Mouse (Mus musculus) hindbrain, embryonic 14.5 days (tissue): ENCODE data around the gene Thy1. TPM values are rescaled to one million over a fixed set of nuclear protein-coding genes. Genes with fewer than 3 reads are reported as not detected.

Experiments used
- ATAC-seq: fragments of 200-750 bp; cut with Nextera tagmentation; 2 replicates; pipeline ENCODE4 v1.8.0; 2017; ENCODE audit warnings: moderate number of reproducible peaks, mild to moderate bottlenecking, moderate TSS enrichment, moderate library complexity; ENCODE audit not compliant: low FRiP score
- DNase-seq: peaks from one replicate; pipeline ENCODE4 v3.0.0-alpha.2; 2015; ENCODE audit warnings: low spot score
- H3K27ac ChIP-seq: fragments of 300-500 bp; sonication (generic); 2 replicates; pipeline ENCODE4 v1.5.1; 2014; ENCODE audit warnings: mild to moderate bottlenecking, moderate library complexity
- H3K27me3 ChIP-seq: fragments of 300-500 bp; sonication (generic); 2 replicates; pipeline ENCODE4 v1.6.1; 2014; ENCODE audit warnings: mild to moderate bottlenecking, low read length, mixed read lengths; ENCODE audit not compliant: control insufficient read depth, insufficient read depth
- H3K36me3 ChIP-seq: fragments of 300-500 bp; sonication (generic); replicated peaks from 2 replicates; pipeline ENCODE4 v1.6.1; 2014; ENCODE audit not compliant: control insufficient read depth, insufficient read depth
- H3K4me1 ChIP-seq: fragments of 300-500 bp; sonication (generic); replicated peaks from 2 replicates; pipeline ENCODE4 v1.6.1; 2014; ENCODE audit warnings: antibody characterized with exemption, low read length, mixed read lengths; ENCODE audit not compliant: control insufficient read depth, insufficient read depth
- H3K4me2 ChIP-seq: fragments of 300-500 bp; sonication (generic); replicated peaks from 2 replicates; pipeline ENCODE4 v1.6.1; 2014; ENCODE audit warnings: mild to moderate bottlenecking, moderate library complexity
- H3K4me3 ChIP-seq: fragments of 300-500 bp; sonication (generic); replicated peaks from 2 replicates; pipeline ENCODE4 v1.5.1; 2014; ENCODE audit warnings: mild to moderate bottlenecking, low read length
- H3K9ac ChIP-seq: fragments of 300-500 bp; sonication (generic); 2 replicates; pipeline ENCODE4 v1.6.1; 2014
- H3K9me3 ChIP-seq: fragments of 300-500 bp; sonication (generic); 2 replicates; pipeline ENCODE4 v1.6.1; 2016; ENCODE audit warnings: low read length; ENCODE audit not compliant: control insufficient read depth
- WGBS: fragments of 180-500 bp; shearing (Covaris S2); extraction: QIAGEN DNeasy Blood & Tissue Kit; methylation state at CpG from one replicate; pipeline ENCODE4 v1.1.7; 2014; 5-methylcytosine and 5-hydroxymethylcytosine counted together
- polyA plus RNA-seq: library from polyadenylated mRNA; unstranded; fragments of >200 nt; fragmentation: Nextera tagmentation; extraction: Ambion mirVana; gene quantifications from 2 replicates; pipeline ENCODE4 v1.2.1, GENCODE M21; 2014

Thy1 gene
- polyA plus RNA-seq, 1 experiment from 2014 or later = 6.2 TPM

DNA sequence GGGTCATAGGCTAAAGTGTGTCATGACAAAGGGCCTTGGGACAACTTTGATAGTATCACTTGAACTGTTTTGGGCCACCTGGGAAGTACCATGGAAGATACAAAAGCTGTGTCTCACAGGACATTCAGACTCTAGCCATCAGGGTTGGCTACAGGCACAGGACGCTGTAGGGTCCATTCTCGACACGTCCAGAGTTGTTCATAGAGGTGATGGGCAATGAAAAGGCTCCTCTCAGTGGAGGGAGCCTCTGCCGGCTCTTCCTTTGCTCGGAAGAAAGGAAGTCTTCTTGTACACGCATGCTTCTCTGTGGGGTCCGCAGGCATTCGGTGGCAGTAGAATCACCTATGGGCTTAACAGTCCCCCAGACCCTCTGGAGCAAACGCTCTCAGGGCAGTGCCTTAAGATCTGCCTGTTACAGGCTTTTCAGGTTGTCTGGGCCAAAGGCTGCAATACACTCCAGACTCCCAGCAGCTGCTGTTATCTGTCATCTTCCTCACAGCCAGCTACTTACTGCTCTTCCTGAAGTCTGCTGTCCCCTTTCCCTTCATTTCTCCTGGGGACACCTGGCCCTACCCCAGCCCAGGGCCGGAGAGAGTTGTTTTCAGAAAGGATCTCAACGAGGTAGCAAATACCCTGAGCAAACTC, 34.2 kb downstream of the Thy1 start:
- Histone ChIP-seq H3K4me3 (no peak overlapping the region), H3K4me1 (peaks cover 9% of the 10 kb centered on the region; the same call in 1 of the 2 replicates), H3K36me3 (no peaks in the 10 kb centered on the region), H3K27me3 (no peaks in the 10 kb centered on the region; the same call in 1 of the 2 replicates), H3K9me3 (no peaks in the 10 kb centered on the region), H3K9ac (no peak overlapping the region), H3K4me2 (no peak overlapping the region), H3K27ac (no peak overlapping the region)
- DNase-seq (no peak), ATAC-seq (no peak)
- WGBS = 86% methylated on average over 11 of the region's 11 CpGs

DNA sequence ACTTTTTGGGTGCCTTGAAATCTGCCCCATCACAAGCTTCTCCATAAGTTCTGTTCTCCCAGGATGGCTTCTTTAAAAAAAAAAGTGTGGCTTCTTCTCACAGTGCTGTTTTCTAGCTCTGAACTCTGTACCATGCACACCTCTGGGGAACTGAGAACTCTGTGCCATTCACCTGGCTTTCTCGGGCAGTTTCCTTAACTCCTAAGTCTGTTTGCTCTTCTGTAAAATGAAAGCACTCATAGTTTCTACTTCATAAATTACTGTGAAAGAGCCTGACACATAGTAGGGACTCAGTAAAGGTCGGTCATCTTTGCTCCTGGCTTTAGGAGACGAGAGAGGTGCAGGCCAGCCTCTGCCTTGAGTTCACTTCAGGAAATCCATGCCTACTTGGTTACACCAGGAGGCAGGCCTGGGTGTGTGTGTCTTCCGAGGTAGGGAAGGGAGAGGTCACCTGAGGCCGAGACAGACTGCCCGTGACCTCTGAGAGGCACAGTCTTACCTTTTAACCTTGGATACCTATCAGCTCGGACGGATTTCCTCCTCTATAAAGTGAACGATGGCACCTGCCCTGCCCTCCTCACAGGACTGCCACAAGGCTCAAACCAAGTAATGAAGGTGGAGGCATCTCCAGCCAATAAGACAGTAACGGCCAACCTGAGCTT, 35.1 kb downstream of the Thy1 start:
- WGBS = 78% methylated on average over 10 of the region's 10 CpGs
- no peaks in the 10 kb centered on the region for H3K9me3 ChIP-seq
- H3K4me3 ChIP-seq = no peak overlapping the region
- H3K4me1 ChIP-seq = peaks cover 8% of the 10 kb centered on the region; the same call in 1 of the 2 replicates
- H3K27ac ChIP-seq = no peak overlapping the region
- no peak overlapping the region for H3K9ac ChIP-seq
- H3K27me3 ChIP-seq = peaks cover 2% of the 10 kb centered on the region; the same call in 1 of the 2 replicates
- ATAC-seq = no peak
- H3K4me2 ChIP-seq = no peak overlapping the region
- no peaks in the 10 kb centered on the region for H3K36me3 ChIP-seq
- no peak for DNase-seq

DNA sequence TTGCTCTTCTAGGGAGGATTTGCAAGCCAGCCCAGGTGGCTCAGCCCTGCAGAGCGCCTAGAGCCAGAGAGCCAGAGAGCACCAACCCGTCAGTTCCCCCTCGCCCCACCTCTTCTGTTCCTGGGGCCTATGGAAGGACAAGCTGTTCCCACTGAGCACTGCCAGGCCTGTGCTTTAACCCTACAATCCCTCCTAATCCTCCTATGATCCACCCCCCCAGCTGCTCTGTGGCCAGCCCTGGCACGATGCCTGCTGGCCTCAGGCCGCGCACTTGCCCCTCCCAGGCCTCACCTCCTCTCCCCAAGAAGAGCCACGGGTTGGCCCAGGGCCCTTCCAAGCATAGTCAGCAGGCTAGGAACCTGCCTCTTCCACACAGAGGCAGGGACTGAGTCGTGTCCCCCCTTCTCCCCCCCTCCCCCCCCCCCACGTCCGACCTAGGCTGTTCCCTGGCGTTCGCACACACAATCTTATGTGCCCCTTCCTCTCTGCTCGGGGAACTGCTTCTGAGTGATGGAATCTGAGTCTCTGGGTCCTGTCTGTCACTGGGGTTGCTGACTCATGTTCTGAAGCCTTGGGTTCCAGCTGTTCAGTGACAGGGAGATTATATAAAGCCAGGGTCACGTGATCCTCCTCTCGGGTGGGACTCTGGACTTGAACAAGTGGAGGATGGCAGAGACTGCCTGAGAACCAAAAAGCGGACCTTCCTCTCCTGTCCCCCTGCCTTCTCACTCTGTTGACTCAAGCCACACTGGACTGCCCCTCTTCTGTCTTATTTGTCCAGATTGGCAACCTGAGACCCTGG, 36.0 kb downstream of the Thy1 start:
- no peak overlapping the region for H3K27ac ChIP-seq
- no peak overlapping the region for H3K4me3 ChIP-seq
- H3K4me2 ChIP-seq = no peak overlapping the region
- H3K36me3 ChIP-seq = no peaks in the 10 kb centered on the region
- peaks cover 10% of the 10 kb centered on the region for H3K27me3 ChIP-seq
- H3K9me3 ChIP-seq = no peaks in the 10 kb centered on the region
- WGBS = 45% methylated on average over 16 of the region's 16 CpGs
- ATAC-seq (peak; percentile 79; the same call in 1 of the 2 replicates), DNase-seq (peak; percentile 59)
- no peak overlapping the region for H3K9ac ChIP-seq
- peaks cover 14% of the 10 kb centered on the region for H3K4me1 ChIP-seq

DNA sequence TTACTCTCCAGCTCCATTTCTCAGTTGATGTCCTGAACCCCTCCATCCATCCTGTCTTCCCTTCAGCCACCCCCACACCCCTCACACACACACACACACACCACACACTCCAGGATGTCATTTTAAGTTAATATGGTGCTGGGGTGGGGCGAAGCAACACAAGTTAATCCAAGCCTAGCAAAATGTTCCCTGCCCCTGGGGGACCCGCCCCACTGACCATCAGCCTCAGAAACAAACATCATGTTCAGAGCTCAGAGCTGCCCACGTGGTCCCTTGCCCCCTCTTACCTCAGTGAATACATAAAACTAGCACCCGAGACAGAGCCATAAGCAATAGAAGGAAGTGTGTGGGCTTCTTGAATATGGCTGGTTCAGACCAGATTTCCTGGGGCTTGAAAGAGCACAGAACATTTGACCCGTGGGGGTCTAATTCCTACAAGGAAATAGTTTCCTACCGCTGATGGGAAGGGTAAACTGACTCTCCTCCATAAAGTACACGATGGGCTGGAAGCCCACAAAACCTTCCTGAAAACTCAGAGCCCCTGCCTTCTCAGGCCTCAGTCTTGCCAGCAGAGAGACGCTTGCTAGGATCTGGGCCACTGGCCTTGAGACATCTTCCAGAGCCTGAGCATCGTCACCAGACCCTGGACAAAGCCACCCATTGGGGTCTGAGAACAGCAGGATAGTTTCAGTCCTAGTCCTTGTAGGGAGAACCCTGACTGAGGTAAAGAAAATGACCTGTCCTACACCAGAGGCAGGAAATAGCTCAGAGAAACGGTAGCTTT, 37.0 kb downstream of the Thy1 start:
- Histone ChIP-seq H3K36me3 (no peaks in the 10 kb centered on the region), H3K27ac (no peak overlapping the region), H3K9ac (no peak overlapping the region), H3K4me2 (no peak overlapping the region), H3K4me1 (peaks cover 23% of the 10 kb centered on the region), H3K27me3 (peaks cover 17% of the 10 kb centered on the region), H3K4me3 (no peak overlapping the region), H3K9me3 (no peaks in the 10 kb centered on the region)
- DNase-seq (no peak), ATAC-seq (no peak)
- 74% methylated on average over 10 of the region's 10 CpGs for WGBS

DNA sequence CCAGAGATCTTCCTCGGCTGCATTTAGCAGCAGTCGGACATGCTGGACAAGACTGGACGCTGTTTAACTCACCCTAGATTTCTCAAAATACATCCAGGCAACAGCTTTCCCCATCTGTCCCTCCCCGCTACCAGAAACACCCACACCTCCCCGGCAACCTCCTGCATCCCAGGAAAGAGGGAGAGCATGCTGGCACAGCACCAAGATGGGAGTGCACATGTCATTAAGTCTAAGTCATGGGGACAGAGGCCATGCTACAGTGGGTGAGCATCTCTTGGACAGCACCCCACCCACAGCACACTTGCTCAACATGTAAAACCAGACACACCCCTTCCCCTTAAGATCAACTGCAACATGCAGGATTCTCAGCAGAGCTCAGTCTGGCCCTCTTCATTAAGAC, 37.8 kb downstream of the Thy1 start:
- Histone ChIP-seq H3K9ac (no peak overlapping the region), H3K4me3 (no peak overlapping the region), H3K4me2 (no peak overlapping the region), H3K4me1 (peaks cover 25% of the 10 kb centered on the region), H3K9me3 (no peaks in the 10 kb centered on the region), H3K27me3 (peaks cover 24% of the 10 kb centered on the region), H3K27ac (no peak overlapping the region), H3K36me3 (no peaks in the 10 kb centered on the region)
- DNase-seq = no peak
- ATAC-seq = no peak
- 81% methylated on average over 5 of the region's 5 CpGs for WGBS

DNA sequence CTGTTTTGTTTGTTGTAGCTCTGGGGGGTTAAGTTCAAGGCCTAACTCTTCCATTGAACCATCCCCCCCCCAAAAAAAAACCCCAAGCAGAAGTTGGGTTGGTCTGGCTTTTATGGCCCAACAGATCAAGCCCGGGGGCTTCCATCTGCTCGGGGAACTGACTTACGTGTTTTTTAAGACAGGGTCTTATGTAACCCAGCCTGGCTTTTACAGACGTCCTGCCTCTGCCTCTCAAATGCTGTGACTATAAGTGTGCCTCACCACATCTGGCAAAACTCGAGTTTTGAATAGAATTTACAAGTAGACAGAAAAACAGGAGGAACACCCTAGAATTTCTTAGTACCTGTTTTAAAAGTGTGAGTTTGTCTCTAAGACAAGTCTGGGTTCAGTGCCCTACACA, 38.4 kb downstream of the Thy1 start:
- no peaks in the 10 kb centered on the region for H3K9me3 ChIP-seq
- H3K4me2 ChIP-seq = no peak overlapping the region
- peaks cover 25% of the 10 kb centered on the region for H3K4me1 ChIP-seq
- ATAC-seq (no peak), DNase-seq (no peak)
- H3K9ac ChIP-seq = no peak overlapping the region
- H3K27ac ChIP-seq = no peak overlapping the region
- no peaks in the 10 kb centered on the region for H3K36me3 ChIP-seq
- WGBS = 79% methylated on average over 5 of the region's 5 CpGs
- H3K27me3 ChIP-seq = peaks cover 31% of the 10 kb centered on the region
- H3K4me3 ChIP-seq = no peak overlapping the region

DNA sequence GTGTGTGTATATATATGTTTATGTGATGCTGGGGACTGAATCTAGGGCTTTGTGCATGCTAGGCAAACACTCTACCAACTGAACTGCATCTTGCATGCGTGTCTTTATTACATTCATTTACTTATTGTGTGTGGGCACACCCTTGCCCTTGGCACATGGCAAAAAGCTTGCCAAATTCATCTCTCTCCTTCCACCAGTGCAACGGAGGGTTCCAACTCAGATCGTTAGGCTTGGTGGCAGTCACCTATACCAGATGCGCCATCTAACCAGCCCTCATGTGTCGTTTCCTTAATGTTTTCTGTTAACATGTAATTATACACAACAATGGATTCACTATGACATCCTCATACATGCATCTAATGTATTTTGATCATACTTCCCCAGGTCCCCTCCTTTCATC, 39.1 kb downstream of the Thy1 start:
- DNase-seq (no peak), ATAC-seq (no peak)
- Histone ChIP-seq H3K9ac (no peak overlapping the region), H3K9me3 (no peaks in the 10 kb centered on the region), H3K36me3 (no peaks in the 10 kb centered on the region), H3K4me1 (peaks cover 25% of the 10 kb centered on the region), H3K27ac (no peak overlapping the region), H3K4me3 (no peak overlapping the region), H3K27me3 (peaks cover 37% of the 10 kb centered on the region), H3K4me2 (no peak overlapping the region)
- 87% methylated on average over 5 of the region's 5 CpGs for WGBS

DNA sequence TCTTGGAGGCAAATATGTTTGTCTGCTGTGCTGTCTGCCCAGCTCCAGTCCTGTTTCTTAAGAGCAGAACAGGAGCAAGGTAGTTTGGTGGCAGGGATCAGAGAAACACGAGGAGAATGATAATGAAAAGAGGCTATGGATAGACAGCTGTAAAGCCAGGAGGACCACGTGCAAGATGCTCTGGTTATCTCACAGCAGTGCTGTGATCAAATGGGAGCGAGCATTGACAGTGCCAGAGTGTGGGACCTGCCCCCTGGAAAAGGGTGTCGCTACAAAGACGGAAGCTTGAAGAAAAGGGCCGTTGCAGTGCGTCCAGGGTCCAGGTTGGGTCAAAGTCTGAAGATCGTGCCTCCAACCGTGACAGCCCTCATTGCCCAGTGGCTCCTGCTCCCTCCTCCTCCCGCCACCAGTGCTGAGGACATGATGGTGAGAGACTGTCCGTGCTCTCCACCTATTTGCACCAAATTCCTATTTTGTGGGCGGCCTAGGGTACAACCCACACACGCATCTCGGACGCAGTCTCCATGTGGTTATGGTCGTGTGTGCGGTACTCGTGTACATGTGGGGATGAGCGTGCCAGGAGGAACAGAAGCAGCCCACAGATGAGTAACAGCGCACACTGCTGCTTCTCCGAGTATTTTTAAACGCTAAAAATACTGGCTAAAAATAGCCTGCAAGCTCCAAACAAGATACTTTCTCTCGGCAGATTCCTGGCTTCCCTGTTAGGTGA, 40.4 kb downstream of the Thy1 start:
- no peak overlapping the region for H3K27ac ChIP-seq
- H3K4me2 ChIP-seq = peak overlapping the region; percentile 99
- WGBS = 11% methylated on average over 23 of the region's 23 CpGs
- ATAC-seq = no peak
- peaks cover 40% of the 10 kb centered on the region for H3K27me3 ChIP-seq
- DNase-seq = no peak
- peaks cover 22% of the 10 kb centered on the region for H3K4me1 ChIP-seq
- H3K4me3 ChIP-seq = peak overlapping the region; percentile 42
- no peaks in the 10 kb centered on the region for H3K36me3 ChIP-seq
- no peak overlapping the region for H3K9ac ChIP-seq
- H3K9me3 ChIP-seq = no peaks in the 10 kb centered on the region
